Mouse (Mus musculus) cerebellum, postnatal 4 days (tissue): Measurements from ENCODE around the gene Exoc3l.
A peak's percentile ranks its signal among the peaks of the same experiment; 100 is the strongest.
"Not testable (repeated sequence)": the region's sequence is repeated elsewhere in the genome, so short reads cannot be mapped to it uniquely, and the experiment has no call there.

Experiments used
- DNase-seq, 2 experiments: peaks; one replicate each; pipeline ENCODE4 v3.0.0; 2022; ENCODE audit warnings: low spot score in 2 of 2, mixed read lengths in 1 of 2

Gene Exoc3l

DNA sequence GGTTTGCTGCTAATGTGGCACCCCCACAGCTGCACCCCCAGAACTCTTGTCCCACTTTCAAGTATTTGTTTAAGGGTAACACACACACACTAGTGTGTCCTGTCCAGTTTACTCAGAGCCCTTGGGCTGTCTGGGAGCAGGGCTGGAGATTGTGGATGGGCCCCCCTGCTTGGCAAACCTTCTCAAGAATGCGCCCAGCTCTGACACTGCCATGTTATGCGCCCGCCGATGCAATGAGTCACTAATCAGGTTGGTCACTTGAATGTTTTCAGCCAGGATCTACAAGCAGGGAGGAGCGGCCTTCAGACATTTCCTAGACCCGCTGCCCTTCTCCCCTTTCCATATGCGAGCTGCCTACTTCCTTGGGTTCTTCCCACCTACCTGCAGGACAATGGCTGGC is 3.4 kb downstream of the Exoc3l start:
- DNase-seq = no peak

DNA sequence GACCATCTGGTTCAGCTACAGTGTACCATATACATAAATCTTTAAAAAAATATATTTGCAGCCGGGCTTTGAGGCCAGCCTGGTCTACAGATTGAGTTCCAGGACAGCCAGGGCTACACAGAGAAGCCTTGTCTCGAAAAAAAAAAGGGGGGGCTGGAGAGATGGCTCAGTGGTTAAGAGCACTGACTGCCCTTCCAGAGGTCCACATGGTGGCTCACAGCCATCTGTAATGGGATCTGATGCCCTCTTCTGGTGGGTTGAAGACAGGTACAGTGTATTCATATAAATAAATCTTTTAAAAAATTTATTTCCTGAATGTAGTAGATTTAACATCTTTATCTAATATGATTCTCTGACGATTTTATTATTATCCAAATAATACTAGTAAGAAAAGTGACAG is 4.1 kb downstream of the Exoc3l start:
- not testable (repeated sequence) for DNase-seq

DNA sequence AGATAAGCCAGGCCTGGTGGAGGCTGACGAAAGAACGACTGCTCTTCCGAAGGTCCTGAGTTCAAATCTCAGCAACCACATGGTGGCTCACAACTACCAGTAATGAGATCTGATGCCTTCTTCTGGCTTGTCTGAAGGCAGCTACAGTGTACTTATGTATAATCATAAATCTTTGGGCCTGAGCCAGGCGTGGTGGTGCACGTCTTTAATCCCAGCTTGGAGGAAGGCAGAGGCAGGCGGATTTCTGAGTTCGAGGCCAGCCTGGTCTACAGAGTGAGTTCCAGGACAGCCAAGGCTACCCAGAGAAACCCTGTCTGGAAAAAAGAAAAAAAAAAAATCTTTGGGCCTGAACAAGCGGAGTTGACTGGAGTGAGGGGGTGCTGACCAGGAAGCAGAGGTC is 4.5 kb downstream of the Exoc3l start:
- not testable (repeated sequence) for DNase-seq

DNA sequence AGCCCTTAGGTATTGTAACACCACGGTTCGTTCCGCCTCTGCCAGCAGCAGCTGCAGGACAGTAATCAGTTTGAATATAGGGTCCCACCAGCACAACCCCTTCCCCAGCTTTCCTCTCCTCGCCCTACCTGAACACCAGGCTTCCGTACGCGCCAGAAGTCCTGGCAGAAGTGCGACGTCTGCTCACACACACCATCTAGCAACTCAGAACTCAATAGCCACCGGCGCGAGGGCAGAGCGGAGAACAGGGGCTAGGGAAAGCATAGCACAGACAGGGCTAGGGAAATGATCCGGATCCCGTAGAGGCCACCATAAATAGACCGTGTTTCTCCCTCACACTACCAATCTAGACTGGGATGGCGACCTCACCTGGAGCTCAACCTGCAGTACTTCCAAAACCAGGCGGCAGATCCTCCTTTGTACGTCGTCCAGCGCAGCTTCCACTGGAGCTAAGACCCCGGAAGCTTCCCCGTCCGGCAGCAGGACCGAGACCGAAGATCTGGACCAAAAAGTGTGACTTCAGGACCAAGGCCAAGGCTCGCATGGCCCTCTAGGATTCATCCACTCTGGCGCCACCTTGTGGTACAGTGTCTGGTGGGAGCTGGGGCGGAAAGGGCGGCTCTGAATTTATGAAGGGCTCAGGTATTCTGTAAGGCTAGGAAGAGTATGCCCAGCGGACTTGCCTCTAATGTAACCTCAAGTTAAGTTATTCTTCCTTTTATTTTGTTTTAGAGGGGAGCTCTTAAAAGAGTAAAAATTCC is 5.2 kb downstream of the Exoc3l start:
- peak; percentile 81 to 92 for DNase-seq

DNA sequence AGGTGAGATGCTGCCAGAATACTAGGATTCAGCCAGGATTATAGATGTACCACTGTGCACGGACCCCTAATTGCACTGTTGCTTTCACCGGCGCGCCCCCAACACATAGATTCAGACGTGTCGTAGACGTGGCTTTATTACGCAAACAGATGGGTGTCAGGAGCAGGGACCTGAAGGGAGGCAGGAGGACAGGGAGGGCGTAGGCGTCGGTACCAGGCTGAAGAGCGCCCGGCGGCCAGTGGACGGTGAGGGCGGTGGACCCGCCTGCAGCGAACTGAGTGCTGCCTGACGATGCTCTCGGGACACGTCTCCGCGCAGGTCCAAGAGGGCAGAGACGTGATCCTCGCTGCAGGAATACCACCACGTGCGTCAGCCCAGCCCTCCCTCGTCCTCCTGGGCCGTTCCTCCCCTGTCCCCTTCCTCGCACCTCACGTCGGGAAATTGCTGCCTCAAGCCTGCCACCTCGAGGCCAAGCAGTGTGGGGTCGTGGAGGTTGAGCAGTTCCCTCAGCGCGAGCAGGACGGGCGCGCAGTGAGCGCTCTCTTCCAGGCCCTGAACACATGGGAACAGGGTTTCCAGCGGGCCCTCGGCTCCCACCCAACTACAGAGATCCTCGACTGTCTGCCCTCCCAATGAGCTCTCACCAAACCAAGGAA is 6.0 kb downstream of the Exoc3l start, which contains the start of gene 4931428F04Rik:
Gene 4931428F04Rik, minus strand, starts transcription at position 60 of the 656 bp plus-strand sequence.
- DNase-seq = peak in 1 of 2 experiments; percentile 64

DNA sequence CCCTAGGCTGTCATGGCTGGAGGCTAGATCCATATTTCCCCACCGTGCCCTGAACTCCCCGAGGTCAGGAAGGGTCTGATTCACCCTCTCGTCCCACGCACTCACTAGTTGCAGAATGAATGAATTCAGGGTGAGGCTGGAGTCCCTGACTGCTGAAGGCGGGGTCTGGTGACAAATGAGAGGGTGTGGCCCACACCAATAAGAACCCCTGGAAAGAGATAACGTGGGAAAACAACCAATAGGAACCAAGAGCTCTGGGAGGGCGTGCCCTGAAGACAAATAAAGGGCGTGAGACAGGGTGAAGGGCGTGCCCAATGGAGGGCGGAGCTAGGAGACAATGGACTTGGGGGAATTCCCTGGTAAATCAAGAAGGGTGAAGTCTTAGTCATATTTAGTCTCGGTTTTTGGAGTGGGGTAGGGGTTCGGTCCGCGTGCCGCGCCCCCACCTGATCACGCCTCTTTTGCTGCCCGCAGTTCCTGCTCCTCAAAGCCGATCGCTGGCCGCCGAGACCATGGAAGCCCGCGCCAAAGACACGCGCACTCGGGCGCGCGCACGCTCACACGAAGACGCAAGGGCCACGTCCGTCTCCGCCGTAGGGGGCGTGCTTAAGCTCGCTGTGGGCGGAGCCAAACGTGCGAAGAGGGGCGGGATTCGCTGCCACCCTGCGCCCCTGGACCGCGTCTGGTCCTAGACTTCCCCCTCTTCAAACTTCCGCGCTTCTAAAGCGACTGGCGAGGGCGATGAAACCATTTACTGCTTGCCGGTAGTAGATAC is 6.8 kb downstream of the Exoc3l start:
- DNase-seq = peak; percentile 90 to 97

DNA sequence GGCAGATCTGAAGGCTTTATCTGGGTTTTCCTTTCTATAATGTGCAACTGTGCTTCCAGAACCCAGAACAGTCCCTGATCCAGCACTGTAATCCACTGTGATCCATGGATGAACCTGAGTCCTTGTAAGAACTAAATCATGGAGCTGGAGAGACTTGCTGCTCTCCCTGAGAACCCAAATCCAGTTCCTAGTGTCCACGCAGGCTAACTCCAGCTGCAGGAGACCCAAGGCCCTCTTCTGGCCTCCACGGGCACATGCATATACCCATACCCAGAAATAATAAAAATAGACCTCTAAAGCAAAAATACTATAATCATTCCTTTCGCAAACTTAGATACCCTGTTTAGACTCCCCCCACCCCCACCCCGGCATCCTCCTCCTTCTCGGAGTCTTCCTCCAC is 7.7 kb downstream of the Exoc3l start:
- no peak for DNase-seq

DNA sequence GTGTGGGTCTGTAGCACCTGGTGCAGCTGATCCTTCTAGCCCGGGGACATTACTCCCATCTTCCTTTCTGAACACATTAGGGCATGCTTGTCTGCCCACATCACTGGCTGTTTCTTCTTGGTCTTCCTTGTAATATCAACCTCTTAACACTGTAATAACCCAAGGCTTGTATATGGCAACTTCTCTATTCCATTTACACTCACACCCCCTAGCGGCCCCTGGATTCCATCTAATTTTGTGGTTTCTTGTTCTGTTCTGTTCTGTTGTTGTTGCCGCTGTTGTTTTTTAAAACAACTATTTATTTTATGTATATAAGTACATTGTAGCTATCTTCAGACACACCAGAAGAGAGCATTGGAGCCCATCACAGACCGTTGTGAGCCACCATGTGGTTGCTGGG is 9.0 kb downstream of the Exoc3l start:
- no peak for DNase-seq

DNA sequence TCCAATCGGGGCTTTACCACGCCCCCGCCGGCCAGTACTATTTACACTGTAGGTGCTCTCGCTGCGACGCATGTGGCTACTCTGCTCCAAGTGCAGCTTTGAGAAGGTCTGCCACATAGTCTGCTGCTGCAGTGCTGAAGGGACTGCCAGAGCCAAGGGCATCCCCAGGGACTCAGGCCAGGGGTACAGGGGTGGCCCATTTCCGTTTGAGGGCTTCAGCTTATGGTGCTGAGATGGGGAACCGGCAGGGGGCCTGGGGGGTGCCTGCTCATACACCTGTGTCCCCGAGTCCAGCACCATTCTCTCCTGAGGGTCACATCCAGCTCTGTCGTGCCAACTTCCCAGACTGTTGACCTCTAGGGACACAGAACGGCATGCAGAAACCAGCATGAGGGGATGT is 10.4 kb downstream of the Exoc3l start:
- no peak for DNase-seq

DNA sequence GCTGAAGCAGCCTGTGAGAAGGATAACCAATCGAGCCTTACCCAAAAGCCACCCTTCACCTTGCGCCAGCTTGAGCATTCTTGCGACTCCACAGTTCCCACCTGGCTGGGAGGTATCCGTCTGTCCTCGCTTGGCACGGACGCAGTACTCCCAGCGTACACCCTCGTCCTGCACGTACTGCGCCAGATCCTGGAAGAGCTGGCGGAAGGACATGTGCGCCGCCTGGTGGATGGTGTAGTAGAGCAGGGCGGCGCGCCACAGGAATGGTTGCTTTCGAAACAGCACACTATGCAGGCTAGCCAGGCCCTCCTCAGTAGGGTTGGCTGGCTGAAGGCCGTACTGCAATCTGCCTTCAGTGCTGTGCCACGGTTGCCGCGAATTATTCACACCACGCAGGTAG is 12.8 kb downstream of the Exoc3l start:
- DNase-seq = no peak

DNA sequence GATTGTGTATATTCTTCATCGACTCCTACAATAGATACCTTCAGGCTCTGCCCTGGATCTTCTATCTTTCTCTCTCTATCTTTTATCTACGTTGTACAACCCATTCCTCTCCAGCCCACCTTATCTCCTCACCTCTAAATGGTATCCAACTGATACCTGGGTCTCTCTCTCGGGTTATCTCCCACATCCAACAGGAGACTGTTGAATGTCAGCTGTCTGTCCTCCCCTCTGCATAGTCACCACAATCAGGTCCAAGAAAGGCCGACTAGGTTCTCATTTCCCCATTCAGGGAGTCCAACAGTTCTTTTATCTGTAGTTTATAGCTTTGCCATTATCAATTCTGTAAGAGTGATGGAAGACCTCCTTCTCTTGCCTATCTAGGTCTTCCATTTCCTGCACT is 13.7 kb downstream of the Exoc3l start:
- no peak for DNase-seq

DNA sequence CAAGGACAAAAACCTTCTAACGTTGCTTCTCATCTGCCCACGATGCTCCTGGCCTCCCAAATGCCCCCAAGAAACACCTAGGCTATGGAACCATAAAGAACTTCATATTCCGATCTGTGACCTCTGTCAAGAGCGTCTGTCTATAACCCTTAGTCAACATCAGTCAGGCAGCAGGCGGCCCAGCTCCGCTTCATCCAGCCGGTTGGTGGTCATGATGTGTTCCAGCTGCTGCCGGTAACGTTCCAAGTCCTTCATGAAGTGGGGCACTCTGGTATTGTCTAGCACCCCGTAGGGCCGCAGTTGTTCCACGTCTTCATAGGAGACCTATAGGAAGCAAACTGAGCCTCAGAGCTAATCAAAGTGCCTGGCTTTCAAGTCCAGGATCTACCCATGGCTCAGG is 14.1 kb downstream of the Exoc3l start:
- no peak for DNase-seq

DNA sequence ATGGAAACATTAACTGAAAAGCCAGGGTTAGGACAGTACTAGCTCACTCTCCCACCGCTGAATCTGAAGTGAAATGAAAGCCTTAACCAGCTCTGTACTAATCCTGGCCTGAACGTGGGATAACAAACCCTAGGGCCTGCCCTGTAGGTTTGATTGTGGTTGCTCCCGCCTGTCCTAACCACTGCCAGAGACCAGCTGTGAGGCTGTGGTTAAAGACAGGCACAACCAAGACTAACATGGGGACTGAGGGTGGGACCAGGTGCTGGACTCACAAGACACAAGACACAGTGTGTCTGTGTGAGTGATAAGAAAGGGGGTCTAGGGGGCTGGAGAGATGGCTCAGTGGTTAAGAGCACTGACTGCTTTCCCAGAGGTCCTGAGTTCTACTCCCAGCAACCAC is 15.3 kb downstream of the Exoc3l start:
- DNase-seq = no peak

DNA sequence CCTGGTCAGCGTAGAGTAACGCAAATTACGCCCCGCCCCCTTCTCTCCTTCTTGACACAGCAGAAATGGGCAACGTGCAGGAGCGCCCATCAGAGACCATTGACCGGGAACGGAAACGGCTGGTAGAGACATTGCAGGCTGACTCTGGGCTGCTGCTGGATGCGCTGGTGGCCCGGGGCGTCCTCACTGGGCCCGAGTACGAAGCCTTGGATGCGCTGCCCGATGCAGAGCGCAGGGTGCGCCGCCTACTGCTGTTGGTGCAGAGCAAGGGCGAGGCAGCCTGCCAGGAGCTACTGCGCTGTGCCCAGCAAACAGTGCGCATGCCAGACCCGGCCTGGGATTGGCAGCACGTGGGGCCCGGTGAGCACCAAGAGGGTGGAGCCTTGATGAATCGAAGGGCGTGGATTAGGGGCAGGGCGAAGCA is 17.0 kb downstream of the Exoc3l start:
- DNase-seq = peak; percentile 52 to 80

DNA sequence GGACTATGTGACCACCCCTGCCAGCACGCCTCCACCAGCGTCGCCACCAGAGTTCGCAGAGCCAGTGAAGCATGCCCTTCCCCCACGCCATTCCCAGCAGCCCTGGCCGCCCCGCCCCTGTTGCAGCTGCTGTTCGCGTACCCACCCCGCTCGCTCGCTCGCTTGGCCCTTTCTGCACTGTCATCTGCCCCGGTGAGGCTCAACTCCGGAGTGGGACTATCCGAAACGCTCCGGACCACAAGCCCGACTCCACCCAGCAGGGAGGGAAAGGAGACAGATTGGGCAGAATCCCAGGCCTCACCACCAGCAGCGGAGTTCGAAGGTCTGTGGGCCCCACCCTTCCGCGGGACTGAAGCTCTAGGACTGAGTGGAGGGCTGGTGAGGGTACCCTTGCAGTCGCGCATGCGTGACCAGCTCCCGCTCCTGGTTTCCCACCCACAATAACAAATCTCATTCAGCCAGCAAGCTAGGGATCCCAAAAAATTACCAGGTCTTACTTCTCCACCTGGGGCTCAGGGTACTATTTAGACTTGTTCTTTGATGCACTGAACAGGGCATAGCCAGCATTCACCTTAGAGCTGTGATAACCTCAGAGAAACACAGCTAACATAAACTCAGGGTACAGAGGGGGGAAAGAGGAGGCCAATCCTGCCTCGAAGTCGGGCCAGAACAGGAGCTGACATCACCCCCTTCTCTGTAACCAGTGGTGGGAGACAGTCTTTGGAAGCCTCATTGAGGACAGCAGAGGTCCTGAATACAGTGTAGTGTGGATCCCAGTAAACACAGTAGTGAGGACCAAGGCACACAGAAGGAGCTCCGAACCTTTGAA is 19.4 kb downstream of the Exoc3l start:
- no peak for DNase-seq

DNA sequence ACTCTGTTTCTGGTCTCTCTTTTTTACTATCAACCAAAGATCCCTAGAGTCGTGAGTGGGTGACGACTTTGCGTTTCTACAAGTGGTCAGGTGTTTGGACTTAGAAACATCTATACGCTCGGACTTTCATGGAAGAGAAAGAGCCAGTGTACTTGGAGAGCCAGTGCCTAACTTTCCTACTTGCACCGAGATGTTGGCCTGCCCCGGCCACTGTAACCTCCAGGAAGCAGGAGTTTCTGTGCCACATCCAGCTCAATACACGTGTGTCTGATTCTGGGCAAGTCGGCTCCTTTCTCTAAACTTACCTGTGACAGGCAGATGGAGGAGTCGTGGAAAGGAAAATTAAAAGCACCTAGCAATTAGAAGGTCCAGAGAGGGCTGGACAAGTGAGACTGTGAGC is 20.1 kb downstream of the Exoc3l start, which contains the start of gene Nol3:
Gene Nol3, plus strand, starts transcription at position 301 of the 400 bp plus-strand sequence.
- no peak for DNase-seq

DNA sequence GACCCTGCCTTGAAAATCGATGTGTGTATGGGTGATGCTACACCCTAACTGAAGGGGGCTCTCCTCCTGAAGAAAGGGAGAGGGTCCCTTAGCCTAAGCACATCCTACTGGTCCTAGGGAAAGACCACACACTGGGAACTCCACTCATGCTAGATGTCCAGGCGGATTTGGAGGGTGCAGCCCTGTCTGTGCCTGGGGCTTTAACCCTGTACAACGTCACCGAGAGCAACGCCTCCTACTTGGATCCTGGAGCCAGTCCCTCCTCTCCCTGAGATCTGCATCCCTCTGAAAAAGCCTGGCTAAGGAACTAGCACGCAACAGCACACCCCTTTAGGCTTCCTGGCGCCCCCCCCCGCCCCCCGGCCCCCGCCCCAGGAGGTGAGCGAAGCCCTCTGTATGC is 20.5 kb downstream of the Exoc3l start:
- no peak for DNase-seq

DNA sequence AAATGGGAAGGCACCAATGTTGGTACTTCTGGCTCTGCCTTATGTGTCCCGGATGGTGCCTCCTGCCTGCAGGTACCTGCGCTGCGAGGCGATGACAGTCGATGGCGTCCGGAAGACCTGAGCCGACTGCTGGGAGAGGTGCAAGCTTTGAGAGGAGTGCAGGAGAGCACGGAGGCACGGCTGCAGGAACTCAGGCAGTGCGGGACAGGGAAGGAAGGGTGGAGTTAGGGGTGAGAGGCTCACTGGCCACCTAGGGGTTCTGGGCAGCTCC is 25.1 kb downstream of the Exoc3l start:
- no peak for DNase-seq

DNA sequence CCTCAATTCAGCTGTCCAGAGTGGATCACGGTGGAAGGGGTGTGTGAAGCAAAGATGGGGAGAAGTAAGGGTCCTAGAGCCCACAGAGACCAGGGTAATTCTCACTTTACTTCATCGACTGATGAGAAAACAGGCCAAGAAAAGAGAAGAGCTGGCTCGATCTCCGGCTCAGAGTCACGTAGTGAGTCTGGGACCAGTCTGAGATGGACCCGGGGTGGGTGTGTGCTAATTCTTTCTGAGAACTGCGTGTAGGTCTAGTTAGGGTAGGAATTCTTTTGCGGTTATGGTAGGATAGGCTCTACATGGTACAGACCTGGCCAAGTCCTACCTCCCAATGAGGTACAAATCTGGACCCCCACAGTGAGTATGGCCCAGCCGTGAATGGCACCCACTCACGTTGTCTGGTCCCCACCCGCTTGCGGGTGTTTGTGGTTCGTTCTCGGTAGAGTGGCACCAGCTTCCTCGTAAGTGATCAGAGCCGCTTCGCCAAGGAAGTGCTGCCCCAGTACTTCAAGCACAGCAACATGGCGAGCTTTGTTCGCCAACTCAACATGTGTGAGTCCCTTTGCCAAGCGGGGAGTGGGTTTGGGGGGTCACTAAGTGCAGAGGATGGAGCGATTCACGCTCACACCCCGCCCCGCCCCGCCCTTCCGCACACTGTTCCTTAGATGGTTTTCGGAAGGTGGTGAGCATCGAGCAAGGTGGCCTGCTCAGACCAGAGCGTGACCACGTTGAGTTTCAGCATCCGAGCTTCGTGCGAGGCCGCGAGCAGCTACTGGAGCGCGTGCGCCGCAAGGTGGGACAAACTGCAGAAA is 25.6 kb downstream of the Exoc3l start:
- DNase-seq = no peak

DNA sequence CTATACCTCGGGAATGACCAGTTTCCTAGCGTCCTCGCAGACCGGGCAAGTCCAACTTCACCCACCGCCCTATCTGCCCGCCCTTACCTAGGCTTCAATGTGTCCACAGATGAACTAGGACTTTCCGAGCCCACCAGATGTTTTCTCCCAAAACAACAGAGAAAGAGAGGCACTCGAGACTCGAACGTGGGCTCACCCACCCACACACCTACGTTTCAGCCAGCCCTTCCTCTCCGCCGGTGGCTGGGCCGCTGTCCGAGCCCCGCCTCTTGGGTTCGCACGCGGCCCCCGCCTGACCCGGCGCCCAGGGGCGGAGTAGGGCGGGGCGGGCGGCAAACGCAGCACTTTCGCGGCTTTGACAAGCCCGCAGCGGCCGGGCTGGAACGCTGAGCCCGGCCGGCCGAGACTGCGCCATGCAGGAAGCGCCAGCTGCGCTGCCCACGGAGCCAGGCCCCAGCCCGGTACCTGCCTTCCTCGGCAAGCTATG is 26.4 kb downstream of the Exoc3l start, which contains the start of gene Hsf4:
Gene Hsf4, plus strand, starts transcription at position 341 of the 487 bp plus-strand sequence.
- DNase-seq = no peak

DNA sequence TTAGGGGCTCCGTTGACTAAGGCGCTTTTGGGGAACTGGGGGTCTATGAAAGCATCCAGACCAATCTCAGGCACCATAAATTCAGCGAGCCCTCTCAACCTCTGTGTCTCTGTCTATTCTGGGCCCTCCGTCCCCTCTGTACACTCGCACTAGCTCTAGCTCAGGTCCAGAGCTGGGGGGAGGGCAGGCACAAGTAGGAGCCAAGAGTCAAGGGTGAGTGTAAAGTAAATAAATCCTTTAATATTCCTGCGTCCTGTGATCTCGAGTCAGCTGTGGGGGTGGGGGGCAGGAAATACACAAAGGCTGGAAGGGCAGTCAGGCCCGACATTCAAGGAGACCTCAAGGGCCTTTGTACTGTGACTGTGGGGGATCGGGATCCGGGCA is 26.8 kb downstream of the Exoc3l start:
- DNase-seq = no peak
